Mouse (Mus musculus) limb, embryonic 15.5 days (tissue): ENCODE data around the gene Galnt10. TPM values are rescaled to one million over a fixed set of nuclear protein-coding genes. Genes with fewer than 3 reads are reported as not detected.

ENCODE experiments used
- ATAC-seq: fragments of 200-750 bp; cut with Nextera tagmentation; 2 replicates; pipeline ENCODE4 v1.8.0; 2017; ENCODE audit warnings: low read depth, moderate TSS enrichment; ENCODE audit not compliant: insufficient number of reproducible peaks, low FRiP score, low TSS enrichment
- H3K27ac ChIP-seq: fragments of 300-500 bp; sonication (generic); 2 replicates; pipeline ENCODE4 v1.5.1; 2015; ENCODE audit warnings: moderate library complexity, mild to moderate bottlenecking, inconsistent platforms
- H3K27me3 ChIP-seq: fragments of 300-500 bp; sonication (generic); 2 replicates; pipeline ENCODE4 v1.6.1; 2015; ENCODE audit warnings: inconsistent platforms
- H3K36me3 ChIP-seq: fragments of 300-500 bp; sonication (generic); 2 replicates; pipeline ENCODE4 v1.6.1; 2015; ENCODE audit warnings: inconsistent platforms
- H3K4me1 ChIP-seq: fragments of 300-500 bp; sonication (generic); 2 replicates; pipeline ENCODE4 v1.6.1; 2015; ENCODE audit warnings: inconsistent platforms
- H3K4me2 ChIP-seq: fragments of 300-500 bp; sonication (generic); 2 replicates; pipeline ENCODE4 v1.6.1; 2015; ENCODE audit warnings: mild to moderate bottlenecking, inconsistent platforms
- H3K4me3 ChIP-seq: fragments of 300-500 bp; sonication (generic); 2 replicates; pipeline ENCODE4 v1.5.1; 2015; ENCODE audit warnings: mild to moderate bottlenecking, inconsistent platforms
- H3K9ac ChIP-seq: fragments of 300-500 bp; sonication (generic); 2 replicates; pipeline ENCODE4 v1.6.1; 2015; ENCODE audit warnings: inconsistent platforms
- H3K9me3 ChIP-seq: fragments of 300-500 bp; sonication (generic); 2 replicates; pipeline ENCODE4 v1.6.1; 2016; ENCODE audit warnings: inconsistent platforms
- WGBS: fragments of 180-500 bp; shearing (Covaris S2); methylation state at CpG from one replicate; pipeline ENCODE4 v1.1.7; 2015; 5-methylcytosine and 5-hydroxymethylcytosine counted together
- polyA plus RNA-seq: library from polyadenylated mRNA; unstranded; fragments of >200 nt; fragmentation: Nextera tagmentation; extraction: Ambion mirVana; gene quantifications from 2 replicates; pipeline ENCODE4 v1.2.1, GENCODE M21; 2015

Galnt10 gene
- polyA plus RNA-seq, 1 experiment from 2014 or later = 36.5 TPM

DNA sequence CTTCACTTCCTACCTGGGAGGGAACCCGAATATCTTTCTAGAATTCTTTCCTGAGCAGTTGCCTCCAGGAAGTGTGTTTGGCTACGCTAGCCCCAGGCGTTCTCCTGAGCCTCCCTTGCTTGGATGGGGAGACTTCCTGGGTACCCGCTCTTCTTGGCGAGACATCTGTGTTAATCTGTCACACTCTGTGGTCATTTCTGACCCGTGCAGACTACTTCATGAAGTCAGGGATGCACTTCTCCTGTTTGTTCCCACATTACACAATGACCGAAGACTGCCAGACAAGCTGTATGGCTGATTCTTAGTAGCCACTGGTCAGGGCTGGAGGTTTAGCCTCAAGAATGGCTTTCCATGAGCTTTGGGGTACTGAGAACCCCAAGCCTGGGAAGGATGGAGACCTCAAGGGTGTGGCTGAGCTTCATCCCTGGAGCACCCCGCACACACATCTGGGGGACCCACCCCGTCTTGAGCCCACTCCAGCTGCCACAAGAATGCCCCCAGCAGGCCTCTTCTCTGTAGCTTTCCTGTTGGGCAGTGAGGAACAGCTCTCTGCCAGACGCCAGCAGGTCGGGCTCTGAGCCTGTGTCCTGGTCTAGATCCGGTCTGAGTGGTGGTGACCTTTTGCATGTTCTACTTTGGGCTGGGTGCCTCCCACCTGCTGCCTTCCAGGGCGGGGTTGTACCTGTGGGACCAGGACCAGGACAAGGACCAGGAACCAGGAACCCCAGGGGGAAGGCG is 7.8 kb downstream of the Galnt10 start:
- Histone ChIP-seq H3K27ac (no peak overlapping the region), H3K4me2 (no peak overlapping the region), H3K4me1 (peaks cover 69% of the 10 kb centered on the region), H3K27me3 (no peaks in the 10 kb centered on the region), H3K9ac (no peak overlapping the region), H3K36me3 (no peaks in the 10 kb centered on the region), H3K4me3 (no peak overlapping the region), H3K9me3 (no peaks in the 10 kb centered on the region)
- no peak for ATAC-seq
- 84% methylated on average over 14 of the region's 14 CpGs for WGBS

DNA sequence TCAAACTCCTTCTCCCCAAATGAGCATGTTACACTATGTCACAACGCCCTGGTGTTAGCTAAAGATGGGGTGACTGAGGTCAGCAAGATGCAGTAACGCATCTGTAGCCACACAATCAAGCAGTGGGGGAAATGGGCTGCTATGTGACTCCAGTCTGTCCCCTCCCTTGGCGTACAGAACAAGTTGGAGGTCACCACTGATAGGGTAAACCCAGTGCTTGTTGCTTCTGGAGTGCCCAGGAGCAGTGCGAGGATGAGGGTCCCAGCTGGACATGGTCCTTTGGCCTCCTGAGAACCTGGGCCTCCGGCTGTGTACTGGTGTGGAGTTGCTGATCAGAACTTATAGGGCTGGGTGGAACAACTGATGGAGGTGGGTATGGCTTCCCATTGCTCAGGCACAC is 8.6 kb downstream of the Galnt10 start:
- H3K27ac ChIP-seq = no peak overlapping the region
- no peaks in the 10 kb centered on the region for H3K27me3 ChIP-seq
- no peaks in the 10 kb centered on the region for H3K36me3 ChIP-seq
- 87% methylated on average over 5 of the region's 5 CpGs for WGBS
- no peak overlapping the region for H3K4me2 ChIP-seq
- no peak for ATAC-seq
- H3K9ac ChIP-seq = no peak overlapping the region
- H3K9me3 ChIP-seq = no peaks in the 10 kb centered on the region
- H3K4me3 ChIP-seq = no peak overlapping the region
- H3K4me1 ChIP-seq = peaks cover 69% of the 10 kb centered on the region

DNA sequence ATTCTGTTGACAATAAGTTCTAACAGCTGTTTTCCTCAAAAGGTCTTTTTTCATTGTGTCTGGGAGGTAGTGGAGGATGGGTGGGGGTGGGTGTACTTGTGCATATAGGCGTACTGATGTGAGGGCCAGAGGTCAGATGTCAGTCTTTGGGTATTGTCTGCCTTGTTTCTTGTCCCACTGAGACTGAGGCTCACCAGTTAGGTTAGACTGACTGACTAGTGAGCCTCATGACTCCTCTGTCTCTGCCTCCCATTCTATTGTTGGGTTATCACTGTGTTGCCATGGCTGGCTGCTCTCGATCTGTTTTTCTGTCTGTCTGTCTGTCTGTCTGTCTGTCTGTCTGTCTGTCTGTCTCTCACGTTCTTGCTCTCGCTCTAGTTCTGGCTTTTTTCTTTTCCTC is 9.1 kb downstream of the Galnt10 start:
- H3K27me3 ChIP-seq = no peaks in the 10 kb centered on the region
- 60% methylated on average over 4 of the region's 4 CpGs for WGBS
- H3K27ac ChIP-seq = no peak overlapping the region
- H3K4me2 ChIP-seq = no peak overlapping the region
- H3K9me3 ChIP-seq = no peaks in the 10 kb centered on the region
- peaks cover 63% of the 10 kb centered on the region for H3K4me1 ChIP-seq
- no peaks in the 10 kb centered on the region for H3K36me3 ChIP-seq
- no peak overlapping the region for H3K9ac ChIP-seq
- ATAC-seq = no peak
- no peak overlapping the region for H3K4me3 ChIP-seq

DNA sequence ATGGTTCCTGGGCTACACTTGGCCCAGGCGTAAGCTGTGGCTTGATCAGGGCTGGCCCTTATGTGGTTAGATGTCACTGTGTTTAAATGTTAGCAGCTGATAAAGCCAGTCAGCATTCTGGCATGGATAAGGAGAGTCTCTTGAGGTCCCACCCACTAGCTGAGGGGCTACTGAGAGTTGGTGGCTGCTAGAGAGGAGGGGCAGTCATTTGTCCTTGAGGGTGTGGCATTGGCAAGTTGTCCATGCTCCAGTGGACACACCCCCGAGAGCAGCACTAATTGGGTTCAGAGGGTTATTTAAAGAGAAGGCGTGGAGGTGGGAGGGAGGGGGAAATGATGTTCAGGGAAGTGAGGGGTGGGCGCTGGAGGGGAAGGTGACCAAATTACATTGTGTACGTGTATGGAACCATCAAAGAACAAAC is 9.7 kb downstream of the Galnt10 start:
- no peak overlapping the region for H3K9ac ChIP-seq
- no peak overlapping the region for H3K4me2 ChIP-seq
- H3K27ac ChIP-seq = no peak overlapping the region
- no peak overlapping the region for H3K4me3 ChIP-seq
- WGBS = 52% methylated on average over 5 of the region's 5 CpGs
- H3K9me3 ChIP-seq = no peaks in the 10 kb centered on the region
- no peaks in the 10 kb centered on the region for H3K27me3 ChIP-seq
- H3K36me3 ChIP-seq = no peaks in the 10 kb centered on the region
- no peak for ATAC-seq
- peaks cover 61% of the 10 kb centered on the region for H3K4me1 ChIP-seq

DNA sequence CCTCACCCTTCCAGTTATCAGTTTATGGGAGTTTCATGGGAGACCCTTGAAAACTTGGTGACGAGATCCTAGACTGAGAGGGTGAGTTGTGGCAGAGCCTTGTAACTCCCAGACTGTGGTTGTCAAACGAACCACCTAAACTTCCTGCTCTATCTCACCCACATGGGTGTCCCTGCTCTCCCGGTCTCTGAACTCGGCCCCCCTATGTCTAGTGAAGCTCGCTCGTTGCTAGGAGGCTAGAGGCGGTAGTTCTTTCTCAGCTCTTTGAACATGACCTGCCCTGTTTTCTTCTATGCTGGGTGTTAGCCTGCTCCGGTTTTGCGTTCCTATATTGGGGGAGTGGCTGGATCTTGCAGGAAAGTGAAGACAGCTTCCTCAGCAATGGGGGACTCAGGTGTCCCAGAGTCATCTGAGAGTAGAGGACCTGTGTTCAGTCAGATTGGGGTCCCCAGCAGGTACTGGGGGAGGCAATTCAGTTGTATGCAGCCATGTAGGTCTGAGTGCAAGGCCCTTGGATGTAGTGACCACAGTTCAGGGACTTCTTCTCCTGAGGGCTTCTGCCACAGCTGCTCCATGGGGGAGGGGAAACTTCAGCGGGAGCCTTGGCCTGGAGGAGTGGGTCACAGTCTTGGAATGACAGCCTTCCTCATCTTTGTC is 10.6 kb downstream of the Galnt10 start:
- 61% methylated on average over 10 of the region's 10 CpGs for WGBS
- no peak overlapping the region for H3K9ac ChIP-seq
- ATAC-seq = no peak
- no peak overlapping the region for H3K4me3 ChIP-seq
- no peak overlapping the region for H3K4me2 ChIP-seq
- no peaks in the 10 kb centered on the region for H3K36me3 ChIP-seq
- H3K27ac ChIP-seq = no peak overlapping the region
- peaks cover 59% of the 10 kb centered on the region for H3K4me1 ChIP-seq
- no peaks in the 10 kb centered on the region for H3K27me3 ChIP-seq
- no peaks in the 10 kb centered on the region for H3K9me3 ChIP-seq

DNA sequence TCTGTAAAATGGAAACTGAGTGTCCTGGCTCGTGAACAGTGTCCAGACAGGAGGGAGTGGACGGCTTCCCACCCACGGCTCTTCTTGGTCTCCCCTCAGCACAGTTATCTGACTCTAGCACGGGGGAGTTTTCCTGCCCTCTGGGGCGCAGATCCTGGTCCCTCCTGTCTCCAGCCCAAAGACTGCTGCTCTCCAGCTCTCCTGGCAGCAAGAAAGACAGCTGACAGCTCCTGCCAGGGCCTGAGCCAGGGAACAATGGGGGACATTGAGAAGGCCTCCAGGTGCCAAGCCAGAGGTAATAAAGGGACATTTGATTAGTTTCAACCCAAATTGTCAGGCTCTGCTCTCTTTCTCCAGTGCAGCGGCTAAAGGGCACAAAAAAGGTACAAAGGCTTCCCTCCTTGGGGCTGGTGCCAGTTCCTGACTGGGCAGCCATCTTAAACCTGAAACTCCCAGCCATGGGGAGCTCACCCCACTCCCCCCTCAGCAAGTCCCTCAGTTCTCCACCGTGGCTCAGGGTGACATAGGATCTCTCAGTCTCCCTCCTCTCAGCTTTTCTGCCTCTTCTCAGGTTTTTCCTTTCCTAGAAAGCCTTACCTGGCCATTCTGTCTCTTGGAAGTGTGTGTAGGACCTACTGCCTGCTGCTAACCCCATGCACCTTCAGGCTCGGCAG is 11.5 kb downstream of the Galnt10 start:
- Histone ChIP-seq H3K4me3 (no peak overlapping the region), H3K27ac (no peak overlapping the region), H3K36me3 (no peaks in the 10 kb centered on the region), H3K9ac (no peak overlapping the region), H3K4me2 (no peak overlapping the region), H3K9me3 (no peaks in the 10 kb centered on the region), H3K4me1 (peaks cover 50% of the 10 kb centered on the region), H3K27me3 (no peaks in the 10 kb centered on the region)
- no peak for ATAC-seq
- WGBS = 56% methylated on average over 8 of the region's 8 CpGs

DNA sequence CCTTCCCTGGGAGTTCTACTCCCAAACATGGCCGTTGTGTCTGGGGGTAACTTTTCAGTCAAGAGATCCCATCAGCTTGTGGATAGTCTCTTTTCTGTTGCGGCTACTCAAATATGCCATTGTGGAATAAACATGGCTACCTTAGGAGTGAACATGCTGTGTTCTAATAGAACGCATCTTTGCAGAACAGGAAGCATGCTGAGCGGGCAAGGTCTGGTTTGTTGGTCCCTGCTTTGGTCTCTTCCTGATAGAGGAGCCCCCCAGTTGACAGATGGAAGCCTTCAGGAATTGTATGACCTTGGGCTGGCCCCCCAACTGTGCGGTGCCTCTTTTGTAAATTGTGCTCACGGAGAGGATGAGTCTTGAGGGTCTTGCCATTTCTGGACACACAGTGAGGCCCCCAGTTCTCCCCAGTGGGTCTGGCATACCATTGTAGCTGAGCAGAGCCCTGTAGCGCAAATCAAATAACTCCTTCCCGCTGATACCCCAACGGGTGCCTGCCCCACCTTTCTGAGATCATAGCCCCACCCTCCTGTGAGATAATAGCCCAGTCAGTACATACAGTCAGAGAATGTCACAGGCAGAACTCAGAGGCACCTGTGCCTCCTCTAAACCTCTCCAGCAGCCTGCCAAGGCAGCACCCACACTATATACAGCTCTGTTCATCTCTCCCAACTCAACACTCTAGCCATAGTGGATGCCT is 12.3 kb downstream of the Galnt10 start:
- ATAC-seq = no peak
- Histone ChIP-seq H3K9me3 (no peaks in the 10 kb centered on the region), H3K4me1 (peaks cover 47% of the 10 kb centered on the region), H3K4me3 (no peak overlapping the region), H3K9ac (no peak overlapping the region), H3K27ac (no peak overlapping the region), H3K4me2 (no peak overlapping the region), H3K36me3 (no peaks in the 10 kb centered on the region), H3K27me3 (no peaks in the 10 kb centered on the region)
- 89% methylated on average over 9 of the region's 9 CpGs for WGBS

DNA sequence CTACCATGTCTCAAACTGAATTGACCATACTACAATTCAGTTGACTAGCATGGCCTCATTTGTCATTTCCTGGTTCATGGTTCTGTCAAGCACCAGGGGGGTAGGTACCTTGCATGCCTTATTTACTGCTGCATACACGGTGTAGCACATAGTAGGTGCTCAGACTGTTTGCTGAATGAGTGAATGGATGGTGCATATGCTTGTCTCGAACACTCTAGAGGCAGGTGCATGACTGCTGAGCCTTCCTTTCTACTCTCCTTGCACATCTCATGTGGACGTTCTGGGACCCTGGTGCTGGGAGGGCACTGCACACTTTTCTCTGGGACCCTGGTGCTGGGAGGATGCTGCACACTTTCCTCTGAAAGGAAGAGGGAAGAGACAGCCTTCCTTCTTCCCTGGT is 13.0 kb downstream of the Galnt10 start:
- Histone ChIP-seq H3K27me3 (no peaks in the 10 kb centered on the region), H3K27ac (no peak overlapping the region), H3K9me3 (no peaks in the 10 kb centered on the region), H3K36me3 (no peaks in the 10 kb centered on the region), H3K4me2 (no peak overlapping the region), H3K4me1 (peaks cover 46% of the 10 kb centered on the region), H3K4me3 (no peak overlapping the region), H3K9ac (no peak overlapping the region)
- 92% methylated on average over 3 of the region's 3 CpGs for WGBS
- no peak for ATAC-seq

DNA sequence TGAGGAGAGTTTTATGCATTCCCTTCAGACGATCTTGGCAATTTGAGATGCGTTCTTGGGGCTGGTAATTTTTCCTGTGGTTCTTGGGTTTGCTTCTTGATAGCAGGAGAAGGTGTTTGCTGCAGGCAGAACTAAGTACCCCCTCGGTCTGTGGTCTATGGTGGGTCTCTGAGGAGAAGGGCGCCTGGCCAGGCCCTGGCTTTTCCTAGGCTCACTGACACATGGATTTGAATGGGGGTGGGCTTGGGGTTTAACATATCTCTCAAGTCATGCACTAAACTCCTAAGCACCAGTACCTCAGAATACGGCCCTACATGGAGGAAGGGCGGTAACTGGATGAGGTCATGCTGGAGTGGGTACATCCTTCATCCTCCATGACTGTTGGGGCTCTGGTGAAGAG is 13.5 kb downstream of the Galnt10 start:
- Histone ChIP-seq H3K9ac (no peak overlapping the region), H3K36me3 (no peaks in the 10 kb centered on the region), H3K4me2 (no peak overlapping the region), H3K27ac (no peak overlapping the region), H3K4me3 (no peak overlapping the region), H3K4me1 (peaks cover 45% of the 10 kb centered on the region), H3K9me3 (no peaks in the 10 kb centered on the region), H3K27me3 (no peaks in the 10 kb centered on the region)
- ATAC-seq = no peak
- WGBS = 84% methylated on average over 6 of the region's 6 CpGs

DNA sequence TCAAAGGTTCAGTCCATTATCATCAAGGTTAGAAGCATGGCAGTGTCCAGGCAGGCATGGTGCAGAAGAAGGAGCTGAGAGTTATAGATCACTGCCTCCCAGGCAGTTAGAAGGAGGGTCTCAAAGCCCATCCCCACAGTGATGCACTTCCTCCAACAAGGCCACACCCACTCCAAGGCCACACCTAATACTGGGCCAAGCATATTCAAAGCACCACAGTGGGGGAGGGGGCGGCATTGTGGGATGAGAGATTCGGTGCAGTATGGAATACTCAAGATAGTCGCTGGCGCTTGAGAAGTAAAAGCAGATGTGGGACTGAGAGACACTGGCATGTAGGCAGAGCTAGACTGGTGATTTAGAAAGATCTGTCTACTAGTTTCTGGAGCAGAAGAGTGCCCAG is 14.9 kb downstream of the Galnt10 start:
- H3K4me1 ChIP-seq = peaks cover 38% of the 10 kb centered on the region
- ATAC-seq = no peak
- no peak overlapping the region for H3K27ac ChIP-seq
- no peaks in the 10 kb centered on the region for H3K9me3 ChIP-seq
- no peak overlapping the region for H3K9ac ChIP-seq
- no peaks in the 10 kb centered on the region for H3K27me3 ChIP-seq
- WGBS = 81% methylated on average over 4 of the region's 4 CpGs
- H3K4me3 ChIP-seq = no peak overlapping the region
- no peaks in the 10 kb centered on the region for H3K36me3 ChIP-seq
- no peak overlapping the region for H3K4me2 ChIP-seq

DNA sequence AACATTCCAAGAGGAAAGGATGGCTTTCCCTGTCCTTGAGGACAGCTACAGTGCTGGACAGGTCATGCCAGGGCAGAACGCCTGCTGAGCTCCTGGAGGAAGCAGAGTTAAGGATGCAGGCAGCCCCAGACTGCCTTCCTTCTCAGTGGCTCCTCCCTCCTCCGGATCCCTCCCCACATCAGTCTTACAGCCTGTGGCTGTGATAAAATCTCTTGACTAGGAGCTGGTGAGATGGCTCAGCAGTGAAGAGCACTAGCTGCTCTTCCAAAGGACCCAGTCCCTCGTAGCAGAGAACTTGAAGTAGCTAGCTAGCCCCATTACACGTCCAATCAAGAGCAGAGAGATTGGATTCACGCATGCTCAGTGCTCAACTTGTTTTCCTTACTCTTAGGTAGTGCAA is 15.6 kb downstream of the Galnt10 start:
- WGBS = 52% methylated on average over 5 of the region's 5 CpGs
- Histone ChIP-seq H3K4me1 (peaks cover 32% of the 10 kb centered on the region), H3K4me2 (no peak overlapping the region), H3K27me3 (no peaks in the 10 kb centered on the region), H3K9me3 (no peaks in the 10 kb centered on the region), H3K36me3 (no peaks in the 10 kb centered on the region), H3K4me3 (no peak overlapping the region), H3K27ac (no peak overlapping the region; the same call in 1 of the 2 replicates), H3K9ac (no peak overlapping the region)
- ATAC-seq = no peak
